Mouse (Mus musculus): Measurements from ENCODE around the gene Sirt4.

GRCm38 (mm10) chr5:115524471-115524870, 39.9 kb upstream of the Sirt4 start:
- no peak; the same call in 1 of the 2 replicates for TF ChIP-seq CTCF (IDR thresholded peaks at IDR 0.05)
- no peak for TF ChIP-seq POLR2A (IDR thresholded peaks at IDR 0.05; ENCODE audit: insufficient read depth, low read depth, low read length)
